Mouse (Mus musculus) midbrain, postnatal 0 days (tissue): ENCODE measurements around the gene Tmem151b. TPM values are rescaled to one million over a fixed set of nuclear protein-coding genes. Genes with fewer than 3 reads are reported as not detected.

Experiments
- ATAC-seq: fragments of 200-750 bp; cut with Nextera tagmentation; 2 replicates; pipeline ENCODE4 v1.8.0; 2017; ENCODE audit warnings: moderate number of reproducible peaks, mild to moderate bottlenecking, moderate TSS enrichment, moderate library complexity; ENCODE audit not compliant: low FRiP score
- DNase-seq: peaks from one replicate; pipeline ENCODE4 v3.0.0-alpha.2; 2015; ENCODE audit warnings: low spot score
- H3K27ac ChIP-seq: fragments of 300-500 bp; sonication (generic); 2 replicates; pipeline ENCODE4 v1.5.1; 2014; ENCODE audit warnings: low read depth, mild to moderate bottlenecking, low read length, mixed read lengths
- H3K27me3 ChIP-seq: fragments of 300-500 bp; sonication (generic); 2 replicates; pipeline ENCODE4 v1.6.1; 2014; ENCODE audit warnings: low read length, control low read depth, mixed read lengths; ENCODE audit not compliant: insufficient read depth
- H3K36me3 ChIP-seq: fragments of 300-500 bp; sonication (generic); 2 replicates; pipeline ENCODE4 v1.6.1; 2014; ENCODE audit warnings: low read length, control low read depth, mixed read lengths; ENCODE audit not compliant: insufficient read depth
- H3K4me1 ChIP-seq: fragments of 300-500 bp; sonication (generic); 2 replicates; pipeline ENCODE4 v1.6.1; 2014; ENCODE audit warnings: mild to moderate bottlenecking, control low read depth, antibody characterized with exemption, low read length, mixed read lengths; ENCODE audit not compliant: insufficient read depth
- H3K4me2 ChIP-seq: fragments of 300-500 bp; sonication (generic); 2 replicates; pipeline ENCODE4 v1.6.1; 2014; ENCODE audit warnings: low read depth, mild to moderate bottlenecking, low read length, mixed read lengths; ENCODE audit not compliant: poor library complexity, severe bottlenecking
- H3K4me3 ChIP-seq: fragments of 300-500 bp; sonication (generic); 2 replicates; pipeline ENCODE4 v1.5.1; 2014; ENCODE audit warnings: low read depth, mild to moderate bottlenecking, low read length, moderate library complexity
- H3K9ac ChIP-seq: fragments of 300-500 bp; sonication (generic); replicated peaks from 2 replicates; pipeline ENCODE4 v1.6.1; 2014; ENCODE audit warnings: mild to moderate bottlenecking, low read length, moderate library complexity, mixed read lengths; ENCODE audit not compliant: poor library complexity, severe bottlenecking
- H3K9me3 ChIP-seq: fragments of 300-500 bp; sonication (generic); 2 replicates; pipeline ENCODE4 v1.6.1; 2016; ENCODE audit warnings: low read length, control low read depth
- CTCF ChIP-seq: IDR thresholded peaks from 2 replicates; pipeline ENCODE4 v1.5.1; 2016; ENCODE audit warnings: antibody characterized with exemption, mild to moderate bottlenecking
- WGBS: fragments of 180-500 bp; shearing (Covaris S2); extraction: QIAGEN DNeasy Blood & Tissue Kit; methylation state at CpG from one replicate; pipeline ENCODE4 v1.1.7; 2014; 5-methylcytosine and 5-hydroxymethylcytosine counted together
- polyA plus RNA-seq: library from polyadenylated mRNA; unstranded; fragments of >200 nt; fragmentation: Nextera tagmentation; extraction: Ambion mirVana; gene quantifications from 2 replicates; pipeline ENCODE4 v1.2.1, GENCODE M21; 2015
- total RNA-seq: library from RNA; depleted of rRNA; stranded (reverse); fragments of >200 nt; gene quantifications from 2 replicates; pipeline ENCODE4 v1.2.3, GENCODE M21; 2014

The Tmem151b gene
- total and polyA plus RNA-seq, 2 experiments from 2014 or later = 29.1 to 95.6 TPM

GRCm38 (mm10) chr17:45546941-45547340 is 2.5 kb downstream of the Tmem151b start:
- DNase-seq (no peak), ATAC-seq (no peak)
- no peak overlapping the region for H3K9ac ChIP-seq
- H3K4me3 ChIP-seq = no peak overlapping the region
- no peak for TF ChIP-seq CTCF
- peaks cover 15% of the 10 kb centered on the region for H3K27me3 ChIP-seq
- peaks cover 13% of the 10 kb centered on the region for H3K36me3 ChIP-seq
- 72% methylated on average over 16 of the region's 16 CpGs for WGBS
- H3K27ac ChIP-seq = no peak overlapping the region
- H3K4me1 ChIP-seq = 0 out of 2 replicates have a peak, but pooled peaks cover 9% of the 10 kb centered on the region
- H3K4me2 ChIP-seq = no peak overlapping the region
- no peaks in the 10 kb centered on the region for H3K9me3 ChIP-seq

- Histone ChIP-seq H3K4me3 (no peak overlapping the region), H3K9me3 (no peaks in the 10 kb centered on the region), H3K4me2 (peak overlapping the region; percentile 0; the same call in 1 of the 2 replicates), H3K27me3 (peaks cover 15% of the 10 kb centered on the region), H3K9ac (no peak overlapping the region), H3K4me1 (0 out of 2 replicates have a peak, but pooled peaks cover 7% of the 10 kb centered on the region), H3K27ac (no peak overlapping the region), H3K36me3 (peaks cover 13% of the 10 kb centered on the region)
- DNase-seq (no peak), ATAC-seq (no peak)
- no peak for TF ChIP-seq CTCF
- 20% methylated on average over 68 of the region's 74 CpGs for WGBS
These were observed 4.1 kb downstream of the Tmem151b start for GRCm38 (mm10) chr17:45545278-45545961.

GRCm38 (mm10) chr17:45544873-45545277 is 4.6 kb downstream of the Tmem151b start:
- TF ChIP-seq CTCF = no peak
- Histone ChIP-seq H3K9ac (no peak overlapping the region), H3K27ac (no peak overlapping the region), H3K36me3 (peaks cover 13% of the 10 kb centered on the region), H3K4me2 (no peak overlapping the region), H3K4me1 (0 out of 2 replicates have a peak, but pooled peaks cover 7% of the 10 kb centered on the region), H3K27me3 (peaks cover 15% of the 10 kb centered on the region), H3K9me3 (no peaks in the 10 kb centered on the region), H3K4me3 (no peak overlapping the region)
- 15% methylated on average over 45 of the region's 46 CpGs for WGBS
- ATAC-seq = no peak
- DNase-seq = no peak

- H3K4me3 ChIP-seq = no peak overlapping the region
- H3K36me3 ChIP-seq = peaks cover 13% of the 10 kb centered on the region
- no peak for TF ChIP-seq CTCF
- no peak overlapping the region for H3K4me2 ChIP-seq
- peaks cover 15% of the 10 kb centered on the region for H3K27me3 ChIP-seq
- ATAC-seq (no peak), DNase-seq (no peak)
- H3K4me1 ChIP-seq = 0 out of 2 replicates have a peak, but pooled peaks cover 7% of the 10 kb centered on the region
- no peak overlapping the region for H3K27ac ChIP-seq
- no peak overlapping the region for H3K9ac ChIP-seq
- WGBS = 21% methylated on average over 24 of the region's 24 CpGs
- H3K9me3 ChIP-seq = no peaks in the 10 kb centered on the region
These were observed 5.2 kb downstream of the Tmem151b start for GRCm38 (mm10) chr17:45544001-45544872.

- H3K4me2 ChIP-seq = no peak overlapping the region
- H3K4me1 ChIP-seq = 0 out of 2 replicates have a peak, but pooled peaks cover 4% of the 10 kb centered on the region
- peaks cover 15% of the 10 kb centered on the region for H3K27me3 ChIP-seq
- DNase-seq (no peak), ATAC-seq (no peak)
- no peak overlapping the region for H3K9ac ChIP-seq
- 53% methylated on average over 1 of the region's 1 CpGs for WGBS
- H3K36me3 ChIP-seq = peaks cover 13% of the 10 kb centered on the region
- no peaks in the 10 kb centered on the region for H3K9me3 ChIP-seq
- H3K4me3 ChIP-seq = no peak overlapping the region
- TF ChIP-seq CTCF = no peak
- H3K27ac ChIP-seq = no peak overlapping the region
These were observed 6.4 kb downstream of the Tmem151b start for GRCm38 (mm10) chr17:45543115-45543514.
